Mouse (Mus musculus) retina, adult 2 months (tissue): ENCODE measurements around the gene Gm26938.

ENCODE experiments used
- DNase-seq: peaks from one replicate; pipeline ENCODE4 v3.0.0-alpha.2; 2012; ENCODE audit warnings: low read depth, low spot score

The Gm26938 gene

DNA sequence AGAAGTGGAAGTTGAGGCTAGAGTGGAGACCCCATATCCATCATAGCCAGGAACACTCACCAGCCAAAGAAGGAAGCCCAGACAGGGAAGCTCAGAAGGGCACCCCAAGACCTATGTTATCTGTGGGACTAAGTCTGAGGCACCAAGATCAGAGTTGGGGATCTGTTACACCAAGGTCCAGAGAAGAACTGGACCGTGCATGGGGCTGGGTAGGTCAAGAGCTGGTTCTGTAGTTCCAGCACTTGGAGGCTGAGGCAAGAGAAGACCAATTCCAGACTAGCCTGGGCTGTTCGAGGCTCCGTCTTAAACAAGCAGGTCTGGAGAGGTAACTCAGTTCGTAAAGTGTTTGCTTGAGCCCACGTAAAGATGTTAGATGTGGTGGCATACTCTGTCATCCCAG is 32.1 kb downstream of the Gm26938 start:
- DNase-seq: no peak

DNA sequence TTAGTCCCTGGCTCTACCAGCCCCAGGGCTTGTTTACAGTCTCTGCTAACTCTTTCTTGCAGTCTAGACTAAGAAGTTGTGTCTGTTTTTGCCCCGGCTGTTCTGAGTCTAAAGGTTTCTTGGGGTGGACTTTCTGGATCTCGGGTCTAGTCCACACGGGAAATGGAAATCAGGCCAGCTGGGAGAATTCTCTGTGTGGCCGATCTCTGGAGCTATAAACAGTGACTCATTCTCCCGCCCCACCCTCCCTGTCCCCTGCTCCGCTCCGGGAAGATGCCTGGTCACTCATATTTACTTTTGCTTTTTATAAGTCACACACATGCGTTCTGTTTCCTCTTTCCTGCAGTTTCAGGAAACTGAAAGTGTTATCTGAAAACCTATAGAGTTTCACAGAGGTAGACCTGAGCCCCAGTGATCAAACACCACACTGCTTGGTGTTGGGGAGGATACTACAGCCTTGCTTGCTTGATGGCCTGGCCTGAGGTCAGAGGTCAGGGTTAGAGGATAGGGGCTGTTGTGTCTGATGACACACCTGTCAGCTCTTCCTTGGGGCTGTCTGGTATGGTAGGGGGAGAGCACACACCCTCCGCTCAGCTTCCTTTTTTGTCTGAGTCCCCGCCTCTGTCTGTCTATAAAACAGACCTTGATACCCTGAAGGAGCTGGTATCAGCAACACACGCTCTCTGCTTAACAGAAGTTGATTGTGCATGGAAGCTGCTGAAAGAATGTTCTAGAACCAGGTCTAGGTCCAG is 32.7 kb downstream of the Gm26938 start:
- no peak for DNase-seq

DNA sequence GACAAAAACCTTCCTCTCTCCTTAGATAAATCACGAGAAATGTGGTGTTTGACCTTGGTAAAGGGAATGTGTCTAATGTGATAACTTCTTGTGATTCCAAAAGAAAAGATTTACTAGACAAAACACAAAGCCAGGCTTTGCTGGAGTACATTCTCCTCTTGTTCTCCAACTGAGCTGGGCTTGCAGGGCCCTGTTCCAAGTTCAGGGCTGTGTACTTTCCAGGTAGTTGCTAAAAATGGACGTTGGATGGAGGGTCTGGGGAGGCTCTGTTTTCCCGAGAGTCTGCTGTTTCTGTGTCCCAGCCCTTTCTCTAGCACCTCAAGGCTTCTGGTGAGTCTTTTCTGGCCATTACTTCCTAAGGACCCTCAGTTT is 33.3 kb downstream of the Gm26938 start:
- no peak for DNase-seq

DNA sequence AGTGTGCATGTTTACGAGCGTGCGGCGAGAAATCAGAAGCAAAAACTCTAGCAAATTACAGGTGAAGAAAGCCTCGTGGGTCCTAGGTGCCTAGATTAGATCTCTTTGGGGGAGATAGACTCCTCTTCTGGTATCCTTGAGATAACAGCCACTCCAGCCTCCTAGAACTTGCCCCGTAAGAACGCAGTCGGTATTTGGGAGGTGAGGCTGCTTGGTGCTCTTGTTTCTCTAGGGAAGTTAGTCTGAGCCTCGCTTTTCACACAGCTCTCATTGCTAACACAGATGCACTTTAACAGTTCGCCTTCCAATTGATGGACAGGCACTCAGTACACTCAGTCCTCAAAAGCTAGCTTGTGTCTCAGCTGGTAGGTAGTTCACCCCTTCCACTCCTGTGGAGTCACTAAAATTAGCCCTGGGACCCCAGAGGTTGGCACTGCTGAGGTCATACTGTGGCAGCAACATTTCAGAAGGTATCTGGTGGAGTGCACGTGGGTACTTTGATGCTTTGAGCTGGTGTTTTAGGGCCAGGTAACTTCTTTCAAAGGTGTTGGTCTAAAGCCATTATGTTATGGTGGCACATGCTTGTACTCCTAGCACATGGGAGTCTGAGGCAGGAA is 33.9 kb downstream of the Gm26938 start:
- no peak for DNase-seq

DNA sequence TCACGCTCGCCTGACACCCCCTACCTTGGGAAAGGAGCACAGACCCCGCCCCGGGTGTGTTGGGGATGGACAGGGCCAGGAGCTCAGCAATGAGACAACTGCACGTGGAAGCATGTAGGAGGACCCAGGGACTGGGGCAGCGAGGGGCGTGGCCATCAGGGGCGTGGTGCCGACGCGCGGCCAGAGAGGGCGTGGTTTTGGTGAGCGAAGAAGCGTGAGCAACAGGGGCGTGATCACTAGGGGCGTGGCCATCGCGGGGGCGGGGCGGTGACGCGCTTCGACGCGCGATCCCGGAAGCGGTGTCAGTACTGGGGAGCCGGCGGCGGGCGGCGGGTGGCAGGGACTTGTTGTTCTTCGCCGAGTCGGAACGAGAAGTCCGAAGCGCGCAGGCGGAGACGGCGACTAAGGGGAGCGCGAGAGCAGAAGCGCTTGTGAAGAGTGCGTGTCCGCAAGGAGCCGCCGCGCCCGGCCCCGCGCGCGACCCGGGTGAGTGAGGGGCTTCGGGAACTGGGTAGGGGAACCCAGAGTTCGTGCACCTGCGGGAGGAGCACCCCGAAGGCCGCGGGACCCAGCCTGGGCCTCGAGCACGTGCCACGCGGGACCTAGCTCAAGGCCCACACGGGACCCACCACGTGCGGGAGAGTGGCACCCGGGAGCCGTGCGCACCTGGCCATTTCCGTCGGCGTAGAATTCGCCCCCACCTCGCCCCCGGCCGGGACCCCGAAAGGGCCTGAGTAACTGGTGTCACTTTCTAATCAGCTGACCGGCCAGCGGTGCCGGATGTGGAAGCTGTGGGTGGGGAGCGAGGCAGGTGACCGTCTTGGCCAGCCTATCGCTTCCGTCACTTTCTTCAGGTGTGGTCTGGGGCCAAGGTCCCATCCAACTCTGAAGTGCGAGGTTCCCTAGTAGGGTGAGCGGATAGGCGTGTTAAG is 34.7 kb downstream of the Gm26938 start, which contains the start of gene Mafk:
TSS of gene Mafk (plus strand) at position 287 of the 932 bp plus-strand sequence.
- peak; percentile 72 for DNase-seq

DNA sequence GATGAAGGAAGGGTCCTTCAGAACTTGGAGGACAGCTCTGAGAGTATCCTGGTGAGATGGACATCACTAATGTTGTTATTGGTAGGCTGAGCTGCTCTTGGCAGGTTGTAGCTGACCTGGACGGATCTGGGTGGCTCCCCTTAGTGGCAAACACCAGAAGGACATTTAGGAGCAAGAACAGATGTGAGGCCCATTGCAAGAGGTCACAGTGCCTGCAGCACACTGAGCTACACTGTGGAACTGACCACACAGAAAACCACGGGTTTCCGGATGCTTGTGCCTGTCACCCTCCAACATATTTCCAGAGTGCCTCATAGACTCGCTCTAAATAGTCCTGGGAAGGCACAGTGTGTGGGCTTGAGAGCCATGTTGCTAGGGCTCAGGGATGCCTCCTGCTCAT is 36.7 kb downstream of the Gm26938 start:
- DNase-seq: no peak

DNA sequence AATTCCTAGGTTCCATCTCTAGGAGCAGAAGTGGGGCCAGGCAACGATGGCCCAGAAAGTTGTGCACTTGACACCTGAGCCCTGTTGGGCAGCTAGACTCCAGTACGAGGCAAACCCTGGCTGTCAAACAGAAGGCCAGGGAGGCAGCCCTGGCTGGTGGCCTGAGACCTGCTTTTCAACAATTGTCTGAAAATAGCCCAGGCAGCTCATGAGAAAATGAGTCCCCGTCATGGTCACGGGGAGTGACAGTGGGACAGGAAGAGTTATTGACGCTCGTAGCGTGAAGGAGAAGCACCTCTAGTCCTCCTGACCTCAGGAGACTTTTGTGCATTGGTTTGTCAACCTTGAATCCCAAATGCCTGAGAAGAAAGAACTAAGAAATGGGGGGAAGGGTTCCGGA is 44.8 kb downstream of the Gm26938 start:
- no peak for DNase-seq

DNA sequence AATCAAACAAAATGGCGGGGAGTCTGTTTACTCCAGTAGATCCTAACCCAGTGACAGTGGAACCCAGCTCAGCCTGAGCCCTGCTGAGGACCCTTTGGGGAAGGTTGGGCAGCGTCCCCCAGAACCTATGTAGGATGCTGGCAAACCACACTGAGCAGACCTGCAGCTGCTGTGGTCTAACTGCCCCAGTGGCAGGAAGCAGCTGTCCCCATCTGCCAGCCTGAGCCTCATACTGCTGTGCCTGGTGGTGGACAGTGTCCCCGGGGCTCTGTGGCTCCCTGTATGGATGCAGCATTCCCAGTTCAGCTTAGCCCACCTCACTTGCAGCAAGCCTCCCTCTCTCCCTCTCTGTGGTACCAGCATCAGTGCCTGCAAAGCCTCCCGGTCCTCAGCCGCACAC is 49.2 kb downstream of the Gm26938 start:
- DNase-seq: no peak

DNA sequence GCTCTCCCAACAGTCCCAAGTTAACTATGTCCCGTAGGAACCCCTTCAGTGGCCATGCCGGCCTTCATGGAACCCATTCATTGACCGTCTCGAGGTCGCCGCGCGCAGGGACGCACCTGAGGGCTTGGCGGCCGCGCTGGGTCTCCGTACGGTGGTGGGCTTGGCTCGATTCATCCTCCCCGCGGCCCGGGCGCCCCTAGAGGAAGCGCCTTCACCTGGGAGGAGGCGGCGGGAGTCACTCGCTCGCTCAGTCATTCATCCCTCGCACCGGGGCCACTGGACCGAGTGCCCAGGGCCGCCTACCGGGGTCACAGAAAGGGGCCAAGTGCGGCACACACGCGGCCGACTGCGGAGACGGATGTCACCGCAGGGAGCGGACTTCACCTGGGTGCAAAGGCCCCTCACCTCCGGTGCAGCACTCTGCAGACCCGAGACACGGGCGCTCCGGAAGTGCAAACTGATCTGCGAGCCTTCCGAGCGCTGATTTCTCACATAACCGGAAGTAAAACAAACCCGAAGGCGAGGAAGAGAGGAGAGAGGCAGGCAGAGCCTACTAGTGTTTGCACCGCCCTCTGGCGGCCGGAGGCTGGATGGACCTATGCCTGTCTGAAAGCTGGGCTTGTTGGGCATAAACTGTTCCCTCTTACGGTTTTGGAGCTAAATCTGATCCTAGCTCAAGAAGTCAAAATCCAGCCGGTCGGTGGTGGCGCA is 50.8 kb downstream of the Gm26938 start, which contains the start of gene Ints1:
TSS of gene Ints1 (minus strand) at position 459 of the 711 bp plus-strand sequence.
- peak; percentile 87 for DNase-seq

DNA sequence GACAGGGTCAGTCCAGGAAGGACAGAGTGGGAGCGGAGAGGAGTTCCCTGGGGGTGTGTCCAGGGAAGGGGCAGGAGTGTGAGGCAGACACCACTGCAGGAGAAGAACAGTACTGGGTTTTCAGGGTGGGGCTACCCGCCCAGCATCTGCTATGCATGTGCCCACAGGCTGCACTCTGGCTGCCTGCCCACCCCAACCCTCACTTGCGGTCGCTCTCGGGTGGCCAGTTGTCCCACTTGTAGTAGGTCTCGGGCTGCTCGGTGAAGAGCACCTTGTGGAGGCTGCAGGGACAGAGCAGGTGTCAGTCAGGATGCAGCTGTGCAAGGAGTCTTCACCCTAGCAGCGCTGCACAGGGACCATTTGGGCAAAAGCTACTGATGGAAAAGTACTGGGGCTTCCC is 58.0 kb downstream of the Gm26938 start:
- DNase-seq: no peak

DNA sequence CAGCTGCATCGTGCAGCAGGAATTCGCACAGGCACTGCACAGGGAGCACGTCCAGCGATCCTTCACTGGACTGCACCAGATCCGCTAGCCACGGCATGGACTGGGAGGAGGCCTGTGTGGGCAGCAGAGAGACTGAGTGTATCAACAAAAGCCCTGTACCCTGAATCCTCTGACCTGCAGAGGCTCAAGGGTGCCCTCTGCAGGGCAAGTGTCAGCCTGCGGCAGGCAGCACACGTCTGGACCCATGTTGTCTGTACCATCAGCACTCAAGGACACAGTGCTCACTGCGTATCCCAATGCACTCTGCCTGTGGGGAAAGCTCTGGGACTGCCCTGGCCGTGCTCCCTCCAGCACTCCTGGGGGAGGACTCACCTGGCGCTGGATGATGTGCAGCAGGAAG is 61.9 kb downstream of the Gm26938 start:
- no peak for DNase-seq

DNA sequence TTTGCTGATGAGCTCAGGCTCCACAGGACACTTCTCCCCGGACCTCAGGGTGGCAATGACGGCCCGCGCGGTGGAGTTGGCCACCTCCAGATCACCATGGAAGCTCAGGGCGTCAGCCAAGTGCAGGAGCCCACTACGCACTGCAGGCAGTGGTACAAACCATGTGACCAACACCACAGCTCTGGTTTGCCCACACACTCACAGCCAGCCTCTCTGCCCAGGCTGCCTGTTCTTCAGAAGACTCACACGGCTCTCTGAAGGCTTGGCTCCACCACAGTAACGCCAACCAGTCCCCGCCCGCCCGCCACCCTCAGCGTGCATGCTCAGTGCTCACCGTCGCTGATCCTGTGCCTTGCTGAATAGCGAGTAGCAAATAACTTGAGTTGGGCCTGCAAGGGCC is 68.1 kb downstream of the Gm26938 start:
- no peak for DNase-seq
